Mouse (Mus musculus) 3T3-L1 (cell line): Measurements from ENCODE around the gene Sufu.

Experiments
- DNase-seq: peaks from one replicate; pipeline ENCODE4 v3.0.0-alpha.2; 2015; ENCODE audit warnings: low read depth, low spot score

Gene Sufu

GRCm38 (mm10) chr19:46530449-46530990, 133.8 kb downstream of the Sufu start:
- no peak for DNase-seq

GRCm38 (mm10) chr19:46531071-46532030, 134.7 kb downstream of the Sufu start:
- DNase-seq: no peak

GRCm38 (mm10) chr19:46532031-46532688, 135.5 kb downstream of the Sufu start:
- no peak for DNase-seq

GRCm38 (mm10) chr19:46533066-46533465, 136.4 kb downstream of the Sufu start:
- DNase-seq: no peak

- DNase-seq: no peak
Measured at GRCm38 (mm10) chr19:46533525-46533924, 136.8 kb downstream of the Sufu start.

- DNase-seq: no peak
Measured at GRCm38 (mm10) chr19:46534542-46535098, 137.9 kb downstream of the Sufu start.

- no peak for DNase-seq
Measured at GRCm38 (mm10) chr19:46537357-46537756, 140.7 kb downstream of the Sufu start.

GRCm38 (mm10) chr19:46538213-46538612, 141.5 kb downstream of the Sufu start:
- DNase-seq: peak; percentile 10
